Mouse (Mus musculus) hindbrain, embryonic 13.5 days (tissue): ENCODE measurements around the gene Ncapg2. TPM values are rescaled to one million over a fixed set of nuclear protein-coding genes. Genes with fewer than 3 reads are reported as not detected.
A peak's percentile ranks its signal among the peaks of the same experiment; 100 is the strongest.

Experiments
- ATAC-seq: fragments of 200-750 bp; cut with Nextera tagmentation; 2 replicates; pipeline ENCODE4 v1.8.0; 2017; ENCODE audit warnings: moderate TSS enrichment; ENCODE audit not compliant: low FRiP score
- H3K27ac ChIP-seq: fragments of 300-500 bp; sonication (generic); 2 replicates; pipeline ENCODE4 v1.5.1; 2015; ENCODE audit warnings: inconsistent platforms, mild to moderate bottlenecking, moderate library complexity
- H3K27me3 ChIP-seq: fragments of 300-500 bp; sonication (generic); 2 replicates; pipeline ENCODE4 v1.6.1; 2015; ENCODE audit warnings: mild to moderate bottlenecking, inconsistent platforms
- H3K36me3 ChIP-seq: fragments of 300-500 bp; sonication (generic); 2 replicates; pipeline ENCODE4 v1.6.1; 2015; ENCODE audit warnings: mild to moderate bottlenecking, inconsistent platforms
- H3K4me1 ChIP-seq: fragments of 300-500 bp; sonication (generic); replicated peaks from 2 replicates; pipeline ENCODE4 v1.6.1; 2015; ENCODE audit warnings: inconsistent platforms
- H3K4me2 ChIP-seq: fragments of 300-500 bp; sonication (generic); 2 replicates; pipeline ENCODE4 v1.6.1; 2015; ENCODE audit warnings: inconsistent platforms, mild to moderate bottlenecking, moderate library complexity
- H3K4me3 ChIP-seq: fragments of 300-500 bp; sonication (generic); 2 replicates; pipeline ENCODE4 v1.5.1; 2015; ENCODE audit warnings: mild to moderate bottlenecking, inconsistent platforms
- H3K9ac ChIP-seq: fragments of 300-500 bp; sonication (generic); 2 replicates; pipeline ENCODE4 v1.6.1; 2015; ENCODE audit warnings: mild to moderate bottlenecking, inconsistent platforms
- H3K9me3 ChIP-seq: fragments of 300-500 bp; sonication (generic); 2 replicates; pipeline ENCODE4 v1.6.1; 2016; ENCODE audit warnings: inconsistent platforms
- WGBS: fragments of 180-500 bp; shearing (Covaris S2); methylation state at CpG from one replicate; pipeline ENCODE4 v1.1.7; 2015; 5-methylcytosine and 5-hydroxymethylcytosine counted together
- polyA plus RNA-seq: library from polyadenylated mRNA; unstranded; fragments of >200 nt; fragmentation: Nextera tagmentation; extraction: Ambion mirVana; gene quantifications from 2 replicates; pipeline ENCODE4 v1.2.1, GENCODE M21; 2015

The Ncapg2 gene
- polyA plus RNA-seq, 1 experiment from 2014 or later = 9.3 TPM

DNA sequence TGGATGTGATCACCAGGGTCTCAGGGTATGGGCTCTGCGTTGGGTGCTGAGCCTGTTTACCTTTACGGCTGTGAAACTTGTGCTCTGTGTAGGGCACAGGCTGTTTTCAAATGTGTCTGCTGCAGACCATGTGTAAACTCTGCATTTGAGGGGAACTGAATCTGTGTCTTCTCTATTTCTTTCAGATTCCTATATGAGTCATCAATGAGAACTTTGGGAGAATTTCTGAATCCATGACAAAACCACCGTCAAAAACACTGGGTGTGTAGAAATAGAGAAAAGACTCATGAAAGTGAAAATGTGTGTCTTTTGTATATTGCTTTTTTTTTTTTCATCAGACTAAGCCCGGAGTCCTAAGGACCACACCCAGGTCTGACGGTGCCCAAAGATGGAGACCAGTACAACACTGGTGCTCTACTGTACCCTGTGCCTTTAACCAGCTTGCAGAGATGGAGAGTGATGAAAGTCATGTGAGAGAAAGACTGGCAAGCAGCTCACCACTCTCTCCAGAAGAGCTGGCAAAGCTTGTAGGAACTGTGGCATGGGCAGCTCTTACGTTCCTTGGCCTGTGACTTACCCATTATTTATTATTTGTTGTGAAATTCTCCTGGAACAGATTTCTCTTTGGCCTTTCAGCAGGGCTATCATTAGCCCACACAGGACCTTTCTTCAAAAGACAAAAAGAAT is 55.3 kb downstream of the Ncapg2 start:
- no peak overlapping the region for H3K4me2 ChIP-seq
- 96% methylated on average over 6 of the region's 6 CpGs for WGBS
- H3K4me3 ChIP-seq = no peak overlapping the region
- H3K27ac ChIP-seq = no peak overlapping the region
- H3K9ac ChIP-seq = no peak overlapping the region
- no peak for ATAC-seq
- no peaks in the 10 kb centered on the region for H3K9me3 ChIP-seq
- H3K27me3 ChIP-seq = no peaks in the 10 kb centered on the region
- peaks cover 13% of the 10 kb centered on the region for H3K36me3 ChIP-seq
- no peaks in the 10 kb centered on the region for H3K4me1 ChIP-seq

DNA sequence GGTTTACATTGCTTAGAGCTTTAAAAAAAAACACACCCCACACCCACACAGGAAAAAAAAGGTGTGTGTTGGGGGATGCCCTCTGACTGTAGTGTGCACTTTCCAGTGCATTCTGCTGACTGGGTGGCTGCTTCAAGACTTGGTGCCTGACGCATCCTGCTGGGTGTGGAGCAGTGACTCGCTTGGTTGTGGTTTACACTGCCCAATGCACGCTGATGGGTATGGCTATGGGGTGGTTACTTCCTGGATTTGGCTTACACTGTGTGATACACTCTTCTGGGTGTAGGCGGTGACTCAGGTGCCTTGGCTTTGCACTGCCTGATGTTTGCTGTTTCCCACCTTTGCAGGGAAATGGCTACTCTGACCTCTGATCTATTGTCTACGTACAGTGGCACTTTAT is 61.8 kb downstream of the Ncapg2 start:
- H3K9me3 ChIP-seq = no peaks in the 10 kb centered on the region
- no peak overlapping the region for H3K4me2 ChIP-seq
- H3K4me3 ChIP-seq = no peak overlapping the region
- no peaks in the 10 kb centered on the region for H3K4me1 ChIP-seq
- H3K27me3 ChIP-seq = no peaks in the 10 kb centered on the region
- ATAC-seq = no peak
- WGBS = 97% methylated on average over 5 of the region's 5 CpGs
- no peaks in the 10 kb centered on the region for H3K36me3 ChIP-seq
- no peak overlapping the region for H3K27ac ChIP-seq
- no peak overlapping the region for H3K9ac ChIP-seq

DNA sequence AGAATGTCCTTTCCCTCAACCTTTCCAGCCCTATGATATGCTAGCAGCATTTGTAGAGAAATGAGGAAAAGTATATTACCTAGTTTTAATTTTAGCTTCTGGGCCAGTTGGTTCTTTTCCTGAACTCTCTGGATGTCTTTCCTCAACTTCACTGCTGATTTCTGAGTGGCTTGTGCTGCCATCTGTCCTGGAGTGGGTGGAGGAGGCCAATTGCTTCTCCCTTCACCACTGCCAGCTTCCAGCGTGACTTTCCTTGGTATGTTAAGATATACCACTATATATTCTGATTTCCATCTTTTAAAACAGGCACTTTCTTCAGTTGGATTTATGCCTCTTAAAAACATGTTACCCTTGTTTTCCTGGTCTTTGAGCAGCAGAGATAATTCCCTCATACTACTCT is 63.1 kb downstream of the Ncapg2 start:
- no peaks in the 10 kb centered on the region for H3K36me3 ChIP-seq
- no peak overlapping the region for H3K9ac ChIP-seq
- H3K4me3 ChIP-seq = no peak overlapping the region
- H3K9me3 ChIP-seq = no peaks in the 10 kb centered on the region
- no peak overlapping the region for H3K27ac ChIP-seq
- no peak overlapping the region for H3K4me2 ChIP-seq
- no peak for ATAC-seq
- WGBS = 93% methylated on average over 1 of the region's 1 CpGs
- H3K27me3 ChIP-seq = no peaks in the 10 kb centered on the region
- no peaks in the 10 kb centered on the region for H3K4me1 ChIP-seq

DNA sequence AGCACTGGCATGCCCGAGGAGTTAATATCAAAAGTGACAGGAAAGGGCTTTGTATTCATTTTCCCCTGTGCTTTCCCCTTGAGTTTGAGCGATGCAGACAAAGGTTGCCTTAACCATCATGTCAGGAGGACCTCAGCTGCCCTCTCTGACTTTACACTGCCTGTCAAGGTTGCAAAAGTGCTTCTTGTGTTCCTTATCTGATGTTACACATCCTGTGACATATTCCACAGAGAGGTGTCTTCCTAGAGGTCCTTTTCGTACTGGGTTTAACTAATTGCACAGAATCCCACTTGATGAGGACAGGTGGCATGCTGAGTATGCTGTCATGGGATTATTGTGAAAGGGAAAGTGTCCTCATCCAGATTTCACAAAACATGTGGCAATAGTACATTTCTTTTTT is 63.9 kb downstream of the Ncapg2 start:
- Histone ChIP-seq H3K36me3 (no peaks in the 10 kb centered on the region), H3K4me2 (no peak overlapping the region), H3K4me1 (no peaks in the 10 kb centered on the region), H3K27ac (no peak overlapping the region), H3K9ac (no peak overlapping the region), H3K9me3 (no peaks in the 10 kb centered on the region), H3K4me3 (no peak overlapping the region), H3K27me3 (no peaks in the 10 kb centered on the region)
- no peak for ATAC-seq
- WGBS = 83% methylated on average over 3 of the region's 3 CpGs

DNA sequence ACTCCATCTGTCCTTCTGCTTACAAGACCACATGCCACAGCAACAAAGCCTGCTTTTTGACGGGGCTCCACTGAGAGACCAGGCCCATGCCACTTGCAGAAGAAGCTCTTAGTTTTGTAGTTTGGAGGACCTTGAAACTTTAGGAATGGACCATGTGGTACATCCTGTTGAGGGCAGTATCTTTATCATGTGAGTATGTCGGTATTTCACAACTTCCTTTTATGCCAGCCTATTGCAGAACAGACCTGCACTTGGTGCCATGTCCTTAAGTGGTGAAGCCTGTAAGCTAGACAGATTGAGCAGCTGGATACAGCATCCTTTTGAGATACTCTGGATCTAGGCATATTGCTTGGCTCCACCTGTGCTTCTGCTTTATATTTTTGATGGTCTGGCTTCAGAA is 68.1 kb downstream of the Ncapg2 start:
- WGBS = 73% methylated on average over 2 of the region's 2 CpGs
- no peak for ATAC-seq
- no peaks in the 10 kb centered on the region for H3K36me3 ChIP-seq

DNA sequence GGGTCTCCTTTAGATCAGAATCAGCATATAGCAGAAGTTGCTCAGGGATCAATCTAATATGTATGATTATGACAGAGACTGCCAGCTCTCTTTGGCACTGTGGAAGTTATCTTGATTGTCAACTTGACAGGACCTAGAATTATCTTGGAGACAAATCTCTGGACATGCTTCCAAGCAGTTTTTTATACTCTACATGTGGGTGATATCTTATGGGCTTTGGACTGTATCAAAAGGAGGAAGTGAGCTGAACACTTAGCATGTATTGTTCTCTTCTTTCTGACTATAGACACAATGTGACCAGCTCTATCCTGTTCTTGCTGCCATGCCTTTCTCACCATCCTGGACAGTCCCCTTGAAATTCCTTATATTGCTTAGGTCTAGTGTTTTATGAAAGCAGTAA is 68.6 kb downstream of the Ncapg2 start:
- Histone ChIP-seq H3K4me2 (no peak overlapping the region), H3K9me3 (no peaks in the 10 kb centered on the region), H3K27ac (no peak overlapping the region), H3K4me1 (no peaks in the 10 kb centered on the region), H3K9ac (no peak overlapping the region), H3K4me3 (no peak overlapping the region), H3K36me3 (no peaks in the 10 kb centered on the region), H3K27me3 (no peaks in the 10 kb centered on the region)
- ATAC-seq = no peak

More for the DNA sequence above, 68.1 kb downstream of the Ncapg2 start:
- no peak overlapping the region for H3K4me3 ChIP-seq
- no peaks in the 10 kb centered on the region for H3K27me3 ChIP-seq
- no peak overlapping the region for H3K27ac ChIP-seq
- no peaks in the 10 kb centered on the region for H3K4me1 ChIP-seq
- no peaks in the 10 kb centered on the region for H3K9me3 ChIP-seq
- no peak overlapping the region for H3K4me2 ChIP-seq
- no peak overlapping the region for H3K9ac ChIP-seq

DNA sequence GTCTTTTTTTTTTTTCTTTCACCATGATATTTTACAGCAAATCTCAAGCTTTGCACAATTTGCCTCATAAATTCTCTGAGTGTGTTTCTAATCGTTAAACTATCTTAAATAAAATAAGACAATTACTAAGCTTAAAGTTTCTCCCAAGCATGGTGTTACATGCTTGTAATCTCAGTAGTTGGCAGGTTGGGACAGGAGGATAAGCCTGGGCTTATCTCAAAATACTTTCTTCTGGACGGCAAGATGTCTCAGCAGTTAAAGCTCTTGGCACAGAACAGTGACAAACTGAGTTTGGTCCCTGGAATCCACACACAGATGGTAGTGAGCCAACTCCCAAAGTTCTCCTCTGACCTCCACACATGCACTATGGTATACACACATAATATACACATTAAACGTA is 69.5 kb downstream of the Ncapg2 start:
- H3K9ac ChIP-seq = no peak overlapping the region
- H3K27ac ChIP-seq = no peak overlapping the region
- 91% methylated on average over 3 of the region's 3 CpGs for WGBS
- no peak for ATAC-seq
- no peaks in the 10 kb centered on the region for H3K36me3 ChIP-seq
- no peaks in the 10 kb centered on the region for H3K9me3 ChIP-seq
- H3K4me3 ChIP-seq = no peak overlapping the region
- H3K27me3 ChIP-seq = no peaks in the 10 kb centered on the region
- H3K4me2 ChIP-seq = no peak overlapping the region
- H3K4me1 ChIP-seq = no peaks in the 10 kb centered on the region

- Histone ChIP-seq H3K27ac (no peak overlapping the region), H3K27me3 (no peaks in the 10 kb centered on the region), H3K9ac (no peak overlapping the region), H3K4me2 (no peak overlapping the region), H3K36me3 (no peaks in the 10 kb centered on the region), H3K9me3 (no peaks in the 10 kb centered on the region), H3K4me1 (no peaks in the 10 kb centered on the region), H3K4me3 (no peak overlapping the region)
- WGBS = 82% methylated on average over 1 of the region's 1 CpGs
- no peak for ATAC-seq
These were observed 73.6 kb downstream of the Ncapg2 start for GRCm38 (mm10) chr12:116478771-116479170.

- Histone ChIP-seq H3K9me3 (no peaks in the 10 kb centered on the region), H3K4me1 (peaks cover 15% of the 10 kb centered on the region), H3K27me3 (no peaks in the 10 kb centered on the region), H3K27ac (no peak overlapping the region), H3K4me2 (no peak overlapping the region), H3K36me3 (no peaks in the 10 kb centered on the region), H3K4me3 (no peak overlapping the region), H3K9ac (no peak overlapping the region)
- no peak for ATAC-seq
- 82% methylated on average over 1 of the region's 1 CpGs for WGBS
These were observed 76.7 kb downstream of the Ncapg2 start for GRCm38 (mm10) chr12:116481921-116482320.

DNA sequence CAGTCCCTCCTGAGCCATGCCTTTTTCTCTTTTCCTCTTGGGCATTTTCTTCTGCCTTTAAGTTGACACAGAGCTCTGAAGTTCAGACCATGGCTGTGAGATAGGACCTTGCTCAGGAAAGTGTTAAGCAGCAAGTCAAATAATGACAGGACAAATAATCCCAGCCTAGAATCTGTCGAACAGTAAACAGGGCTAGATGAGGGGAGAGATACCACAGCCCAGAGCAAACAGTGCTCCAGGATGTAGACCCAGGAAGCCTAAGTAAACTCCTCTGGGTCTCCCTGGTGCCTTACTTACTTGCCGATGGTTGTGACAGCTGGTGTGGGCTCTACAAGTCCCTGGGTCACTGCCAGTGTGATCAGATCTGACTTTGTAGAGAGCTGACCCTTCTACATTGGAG is 78.4 kb downstream of the Ncapg2 start:
- Histone ChIP-seq H3K9ac (no peak overlapping the region), H3K9me3 (no peaks in the 10 kb centered on the region), H3K36me3 (no peaks in the 10 kb centered on the region), H3K27ac (no peak overlapping the region), H3K4me2 (no peak overlapping the region), H3K4me1 (peaks cover 31% of the 10 kb centered on the region), H3K27me3 (peaks cover 11% of the 10 kb centered on the region; the same call in 1 of the 2 replicates), H3K4me3 (no peak overlapping the region)
- 81% methylated on average over 2 of the region's 2 CpGs for WGBS
- no peak for ATAC-seq

GRCm38 (mm10) chr12:116484991-116485390 is 79.8 kb downstream of the Ncapg2 start:
- Histone ChIP-seq H3K4me3 (peak overlapping the region; percentile 80), H3K27me3 (peaks cover 11% of the 10 kb centered on the region; the same call in 1 of the 2 replicates), H3K9ac (peak overlapping the region; percentile 85; the same call in 1 of the 2 replicates), H3K27ac (peak overlapping the region; percentile 96), H3K36me3 (no peaks in the 10 kb centered on the region), H3K9me3 (no peaks in the 10 kb centered on the region), H3K4me1 (peaks cover 31% of the 10 kb centered on the region), H3K4me2 (peak overlapping the region; percentile 85)
- 84% methylated on average over 8 of the region's 8 CpGs for WGBS
- ATAC-seq = peak; percentile 3; the same call in 1 of the 2 replicates

DNA sequence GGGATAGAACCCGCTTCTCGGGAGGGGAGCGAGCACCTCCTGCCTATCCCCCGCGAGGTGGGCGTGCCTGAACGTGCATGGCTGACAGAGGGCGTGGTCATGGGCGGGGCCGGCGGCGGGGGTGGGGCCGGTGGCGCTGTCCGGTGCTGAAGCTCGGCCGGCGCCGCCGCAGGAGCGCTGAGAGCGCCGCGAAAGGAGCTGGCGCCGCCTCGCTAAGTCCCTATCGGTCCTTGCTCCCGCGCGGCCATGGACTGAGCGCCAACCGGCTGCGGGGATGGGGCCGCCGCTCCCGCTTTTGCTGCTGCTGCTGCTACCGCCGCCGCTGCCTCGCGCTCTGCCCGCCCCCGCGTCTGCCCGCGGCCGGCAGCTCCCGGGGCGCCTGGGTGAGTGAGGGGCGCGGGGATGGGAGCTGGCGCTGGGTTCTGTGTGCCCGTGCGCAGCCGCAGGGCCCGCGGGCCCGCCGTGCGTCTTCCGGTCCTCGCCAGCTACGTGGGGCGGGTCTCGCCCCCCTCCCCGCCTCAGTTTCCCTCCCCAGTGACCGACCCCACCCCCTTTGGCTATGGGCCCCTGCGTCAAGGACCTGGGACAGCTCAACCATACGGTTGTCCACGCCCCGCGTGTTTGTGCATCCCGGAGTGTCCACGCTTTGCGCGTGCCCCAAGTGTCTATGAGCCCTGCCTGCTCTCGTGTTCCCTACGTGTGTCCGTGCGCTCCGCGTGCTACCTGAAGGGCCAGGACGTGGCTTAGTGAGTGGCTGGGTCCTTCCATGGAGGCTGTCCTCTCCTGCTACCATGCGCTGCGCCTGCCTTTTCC is 80.6 kb downstream of the Ncapg2 start, which contains the start of gene Ptprn2:
Ptprn2 (plus strand) TSS at position 130 of the 813 bp plus-strand sequence.
- Histone ChIP-seq H3K9ac (peak within 1 kb of the TSS; percentile 85), H3K27ac (peak within 1 kb of the TSS; percentile 96), H3K36me3 (no peaks in the 10 kb centered on the region), H3K27me3 (peaks cover 11% of the 10 kb centered on the region; the same call in 1 of the 2 replicates), H3K4me2 (peak within 1 kb of the TSS; percentile 85), H3K4me3 (peak within 1 kb of the TSS; percentile 80), H3K4me1 (peaks cover 31% of the 10 kb centered on the region), H3K9me3 (no peaks in the 10 kb centered on the region)
- ATAC-seq = peak; percentile 94
- WGBS = under 1% methylated on average over 86 of the region's 86 CpGs
